Mouse (Mus musculus) testis, adult 2 months (tissue): ENCODE data around the gene BC051142. TPM values are rescaled to one million over a fixed set of nuclear protein-coding genes. Genes with fewer than 3 reads are reported as not detected.
"Not testable (repeated sequence)": the region's sequence is repeated elsewhere in the genome, so short reads cannot be mapped to it uniquely, and the experiment has no call there.

Experiments used
- H3K27ac ChIP-seq: fragments of 200-500 bp; 2 replicates; pipeline ENCODE4 v1.5.1; 2012; ENCODE audit warnings: low read depth, low read length; ENCODE audit not compliant: control insufficient read depth, insufficient read depth
- H3K27me3 ChIP-seq: fragments of 200-500 bp; 2 replicates; pipeline ENCODE4 v1.6.1; 2012; ENCODE audit warnings: mild to moderate bottlenecking, low read length, moderate library complexity; ENCODE audit not compliant: control insufficient read depth, insufficient read depth
- H3K36me3 ChIP-seq: fragments of 200-500 bp; 2 replicates; pipeline ENCODE4 v1.6.1; 2012; ENCODE audit warnings: mild to moderate bottlenecking, low read length; ENCODE audit not compliant: control insufficient read depth, insufficient read depth
- H3K4me1 ChIP-seq: fragments of 200-500 bp; 2 replicates; pipeline ENCODE4 v1.6.1; 2012; ENCODE audit warnings: low read length; ENCODE audit not compliant: control insufficient read depth, insufficient read depth
- H3K4me3 ChIP-seq: fragments of 200-500 bp; 2 replicates; pipeline ENCODE4 v1.5.1; 2012; ENCODE audit warnings: low read depth, mild to moderate bottlenecking, low read length, moderate library complexity, mixed read lengths; ENCODE audit not compliant: control insufficient read depth
- CTCF ChIP-seq: fragments of 200-500 bp; IDR thresholded peaks from 2 replicates; pipeline ENCODE4 v1.5.1; 2012; ENCODE audit warnings: low read depth, mild to moderate bottlenecking, inconsistent platforms, low read length, moderate library complexity; ENCODE audit not compliant: control insufficient read depth, insufficient read depth, insufficient replicate concordance
- POLR2A ChIP-seq: fragments of 200-500 bp; IDR thresholded peaks from 2 replicates; pipeline ENCODE4 v1.6.1; 2012; ENCODE audit warnings: low read depth, mild to moderate bottlenecking, inconsistent platforms, low read length, moderate library complexity; ENCODE audit not compliant: control insufficient read depth
- polyA plus RNA-seq: library from polyadenylated mRNA; depleted of rRNA; stranded (reverse); fragments of >200 nt; gene quantifications from 2 replicates; pipeline ENCODE4 v1.2.3, GENCODE M21; 2012; rRNA removed

The BC051142 gene
- polyA plus RNA-seq, 1 experiment, result 1,115 TPM

DNA sequence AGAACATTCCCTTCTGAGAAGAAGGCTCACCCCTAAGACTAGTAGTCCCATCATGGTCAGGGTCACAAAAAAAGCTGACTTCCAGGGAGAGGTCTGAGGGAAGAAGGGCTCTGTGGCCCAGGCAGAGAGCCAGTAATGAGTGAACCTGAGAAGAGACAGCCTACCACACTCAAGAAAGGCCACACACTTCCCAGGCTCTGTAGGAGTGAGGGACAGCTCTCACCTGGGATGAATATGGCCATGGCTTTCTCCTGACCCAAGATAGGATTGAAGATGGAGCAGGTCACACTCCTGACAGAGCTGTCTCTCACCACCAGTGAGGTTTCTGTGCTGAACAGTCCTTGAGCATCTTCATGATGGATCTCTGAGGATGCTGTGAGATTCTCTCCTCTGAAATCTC is 94.2 kb downstream of the BC051142 start:
- no peaks in the 10 kb centered on the region for H3K36me3 ChIP-seq
- no peak overlapping the region for H3K4me3 ChIP-seq
- TF ChIP-seq POLR2A (no peak), CTCF (no peak)
- H3K4me1 ChIP-seq, result no peaks in the 10 kb centered on the region
- no peaks in the 10 kb centered on the region for H3K27me3 ChIP-seq
- no peak overlapping the region for H3K27ac ChIP-seq

DNA sequence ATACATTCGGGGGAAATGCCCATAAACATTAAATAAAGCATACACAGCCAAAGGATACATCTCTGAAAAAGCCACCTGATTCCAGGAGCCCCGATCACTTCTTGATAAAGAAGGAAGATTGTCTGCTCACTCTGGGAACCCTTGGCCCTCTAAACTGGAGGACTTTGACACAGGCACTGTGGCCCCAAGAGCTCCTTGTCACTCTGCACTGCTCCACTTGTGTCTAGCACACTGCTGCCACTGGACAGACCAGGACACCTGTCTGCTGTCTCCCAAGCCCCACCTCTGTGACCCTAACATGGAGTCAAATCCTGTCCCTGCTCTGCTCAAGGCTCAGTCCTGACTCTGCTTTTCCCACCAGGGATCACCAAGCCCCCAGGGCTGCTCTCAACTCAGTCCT is 96.5 kb downstream of the BC051142 start:
- not testable (repeated sequence) for H3K4me3 ChIP-seq, H3K36me3 ChIP-seq, H3K4me1 ChIP-seq, H3K27me3 ChIP-seq, H3K27ac ChIP-seq

DNA sequence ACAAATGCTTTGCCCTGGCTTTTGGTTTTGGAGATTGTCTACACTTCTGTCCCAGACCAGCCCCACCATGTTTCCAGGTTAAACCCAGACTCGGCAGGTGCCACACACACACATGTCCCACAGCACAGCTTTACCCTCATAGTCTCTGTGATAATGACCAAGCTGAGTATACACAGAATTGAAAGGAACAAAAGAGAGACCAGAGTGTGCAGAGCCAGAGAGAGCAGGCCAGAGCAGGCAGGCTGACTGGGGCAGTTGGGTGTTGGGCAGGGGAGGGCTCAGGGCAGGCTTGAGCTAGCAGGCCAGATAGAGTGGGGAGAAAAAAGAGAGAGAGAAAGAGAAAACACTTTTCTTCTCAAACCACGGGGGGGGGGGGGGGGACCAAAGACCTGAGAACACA is 97.9 kb downstream of the BC051142 start:
- Histone ChIP-seq H3K27ac (no peak overlapping the region), H3K4me1 (no peaks in the 10 kb centered on the region), H3K4me3 (no peak overlapping the region), H3K27me3 (no peaks in the 10 kb centered on the region), H3K36me3 (no peaks in the 10 kb centered on the region)
- TF ChIP-seq POLR2A (no peak), CTCF (no peak)

DNA sequence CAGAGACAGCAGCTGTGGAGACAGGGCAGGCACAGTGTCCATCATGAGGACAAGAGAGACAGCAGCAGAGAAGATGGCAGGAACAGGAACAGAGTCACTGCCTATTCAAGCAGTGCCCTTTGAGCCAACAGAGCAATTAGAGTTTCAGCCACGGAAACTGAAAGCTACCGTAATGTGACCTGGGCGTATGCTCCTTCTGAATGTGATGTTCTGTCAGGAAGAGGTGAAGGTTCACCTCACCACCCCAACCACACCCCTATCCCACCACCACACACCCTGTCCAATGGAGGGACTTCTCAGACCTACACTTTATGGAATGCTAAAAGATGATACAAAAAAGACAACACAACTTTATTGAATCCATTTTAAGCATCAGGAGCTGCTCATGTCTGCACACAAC is 98.7 kb downstream of the BC051142 start:
- not testable (repeated sequence) for H3K27ac ChIP-seq, H3K4me3 ChIP-seq, H3K4me1 ChIP-seq, H3K36me3 ChIP-seq, H3K27me3 ChIP-seq

DNA sequence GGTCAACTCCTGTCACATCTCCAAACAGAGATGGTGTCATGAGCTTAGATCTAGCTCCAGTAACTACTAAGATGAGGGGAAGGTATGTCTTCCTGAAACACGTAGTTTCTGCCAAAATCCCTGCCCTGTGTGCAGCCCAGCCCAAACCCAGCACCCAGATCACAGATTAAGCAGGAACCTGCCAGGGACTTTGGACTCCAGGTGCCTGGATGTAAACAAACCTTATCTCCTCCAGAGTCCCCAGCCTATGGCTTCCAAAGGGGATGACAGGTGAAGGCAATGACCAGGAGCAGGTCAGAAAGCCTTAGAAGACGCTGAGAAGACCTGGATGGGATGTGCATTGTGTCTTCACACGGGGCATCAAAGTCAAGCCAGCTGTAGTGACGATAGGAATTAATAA is 99.1 kb downstream of the BC051142 start:
- H3K27ac ChIP-seq, H3K36me3 ChIP-seq, H3K4me1 ChIP-seq, H3K27me3 ChIP-seq, H3K4me3 ChIP-seq: not testable (repeated sequence)

DNA sequence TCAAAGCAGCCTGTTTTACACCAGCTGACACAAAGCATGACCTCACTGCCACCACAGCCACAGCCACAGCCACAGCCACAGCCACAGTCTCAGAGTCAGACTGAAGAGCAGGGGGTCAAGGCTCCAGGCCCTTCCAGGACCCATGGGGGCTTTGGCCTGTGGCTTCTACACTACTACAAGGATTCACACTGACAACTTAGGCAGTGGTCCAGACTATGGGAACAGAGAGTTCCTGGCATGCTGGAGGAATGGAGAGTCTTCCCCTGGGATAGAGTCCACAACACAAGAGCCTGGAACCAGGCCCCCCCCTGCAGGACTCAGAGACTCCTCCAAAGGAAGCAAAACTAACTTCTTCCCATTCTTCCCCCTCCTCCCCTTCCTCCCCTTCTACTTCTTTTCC is 109.0 kb downstream of the BC051142 start:
- Histone ChIP-seq H3K27ac (no peak overlapping the region), H3K27me3 (no peaks in the 10 kb centered on the region), H3K4me1 (no peaks in the 10 kb centered on the region), H3K4me3 (no peak overlapping the region), H3K36me3 (no peaks in the 10 kb centered on the region)
- TF ChIP-seq CTCF (no peak), POLR2A (no peak)

Other genes starting within 250 kb of the BC051142 start
- gene H2-DMb1, start 245.7 kb upstream of the BC051142 start, polyA plus RNA-seq, result 8.0 and 9.5 TPM in 2 replicates
- 1.5 TPM in 2 replicates for gene Tap1, start 211.3 kb upstream of the BC051142 start, polyA plus RNA-seq
- gene Psmb9, start 211.1 kb upstream of the BC051142 start, polyA plus RNA-seq, result 1.7 TPM in 2 replicates
- 2.0 and 2.3 TPM in 2 replicates for gene Psmb8, start 201.1 kb upstream of the BC051142 start, polyA plus RNA-seq
- gene Tap2, start 195.3 kb upstream of the BC051142 start, polyA plus RNA-seq, result 1.3 and 2.0 TPM in 2 replicates
- 0.06 and 0.16 TPM in 2 replicates for gene H2-Ob, start 159.9 kb upstream of the BC051142 start, polyA plus RNA-seq
- gene H2-Ab1, start 141.1 kb upstream of the BC051142 start, polyA plus RNA-seq, result 31.1 and 36.4 TPM in 2 replicates
- 10.1 and 11.6 TPM in 2 replicates for gene H2-Aa, start 111.0 kb upstream of the BC051142 start, polyA plus RNA-seq
- 5.6 and 7.8 TPM in 2 replicates for gene H2-Eb1, start 93.0 kb upstream of the BC051142 start, polyA plus RNA-seq
- gene H2-Eb2, start 73.2 kb upstream of the BC051142 start, polyA plus RNA-seq, result not detected in 2 replicates
- gene Btnl2, start 44.0 kb upstream of the BC051142 start, polyA plus RNA-seq, result 0.16 and 0.21 TPM in 2 replicates
- gene Btnl1, start 21.7 kb upstream of the BC051142 start, polyA plus RNA-seq, result 0.14 and 0.15 TPM in 2 replicates
- gene Btnl4, start 78.5 kb downstream of the BC051142 start, polyA plus RNA-seq, result 0.09 TPM in 1 of 2 replicates, not detected in the other
- not detected in 2 replicates for gene Btnl6, start 118.5 kb downstream of the BC051142 start, polyA plus RNA-seq
- gene Notch4, start 165.4 kb downstream of the BC051142 start, polyA plus RNA-seq, result 7.2 and 12.3 TPM in 2 replicates
- 1.7 and 1.9 TPM in 2 replicates for gene Gpsm3, start 191.0 kb downstream of the BC051142 start, polyA plus RNA-seq
- 9.6 and 11.2 TPM in 2 replicates for gene Pbx2, start 192.4 kb downstream of the BC051142 start, polyA plus RNA-seq
- gene Ager, start 199.0 kb downstream of the BC051142 start, polyA plus RNA-seq, result 0.43 and 0.66 TPM in 2 replicates
- gene Rnf5, start 204.9 kb downstream of the BC051142 start, polyA plus RNA-seq, result 56.6 and 63.4 TPM in 2 replicates
- gene Agpat1, start 205.4 kb downstream of the BC051142 start, polyA plus RNA-seq, result 891 and 908 TPM in 2 replicates
- gene Egfl8, start 217.2 kb downstream of the BC051142 start, polyA plus RNA-seq, result 0.53 and 0.54 TPM in 2 replicates
- 15.9 and 20.2 TPM in 2 replicates for gene Ppt2, start 229.7 kb downstream of the BC051142 start, polyA plus RNA-seq
- gene Prrt1, start 230.7 kb downstream of the BC051142 start, polyA plus RNA-seq, result 1.5 and 1.6 TPM in 2 replicates
- 156 and 172 TPM in 2 replicates for gene Fkbpl, start 245.9 kb downstream of the BC051142 start, polyA plus RNA-seq
- 27.9 and 28.4 TPM in 2 replicates for gene Atf6b, start 248.3 kb downstream of the BC051142 start, polyA plus RNA-seq